Mouse (Mus musculus) midbrain, postnatal 0 days (tissue): Measurements from ENCODE around the gene Vmn2r114. TPM values are rescaled to one million over a fixed set of nuclear protein-coding genes. Genes with fewer than 3 reads are reported as not detected.
"Not testable (repeated sequence)": the region's sequence is repeated elsewhere in the genome, so short reads cannot be mapped to it uniquely, and the experiment has no call there.

Source experiments
- ATAC-seq: fragments of 200-750 bp; cut with Nextera tagmentation; 2 replicates; pipeline ENCODE4 v1.8.0; 2017; ENCODE audit warnings: moderate number of reproducible peaks, mild to moderate bottlenecking, moderate TSS enrichment, moderate library complexity; ENCODE audit not compliant: low FRiP score
- DNase-seq: peaks from one replicate; pipeline ENCODE4 v3.0.0-alpha.2; 2015; ENCODE audit warnings: low spot score
- H3K27ac ChIP-seq: fragments of 300-500 bp; sonication (generic); 2 replicates; pipeline ENCODE4 v1.5.1; 2014; ENCODE audit warnings: low read depth, mild to moderate bottlenecking, low read length, mixed read lengths
- H3K27me3 ChIP-seq: fragments of 300-500 bp; sonication (generic); 2 replicates; pipeline ENCODE4 v1.6.1; 2014; ENCODE audit warnings: low read length, control low read depth, mixed read lengths; ENCODE audit not compliant: insufficient read depth
- H3K36me3 ChIP-seq: fragments of 300-500 bp; sonication (generic); 2 replicates; pipeline ENCODE4 v1.6.1; 2014; ENCODE audit warnings: low read length, control low read depth, mixed read lengths; ENCODE audit not compliant: insufficient read depth
- H3K4me1 ChIP-seq: fragments of 300-500 bp; sonication (generic); 2 replicates; pipeline ENCODE4 v1.6.1; 2014; ENCODE audit warnings: mild to moderate bottlenecking, control low read depth, antibody characterized with exemption, low read length, mixed read lengths; ENCODE audit not compliant: insufficient read depth
- H3K4me2 ChIP-seq: fragments of 300-500 bp; sonication (generic); 2 replicates; pipeline ENCODE4 v1.6.1; 2014; ENCODE audit warnings: low read depth, mild to moderate bottlenecking, low read length, mixed read lengths; ENCODE audit not compliant: poor library complexity, severe bottlenecking
- H3K4me3 ChIP-seq: fragments of 300-500 bp; sonication (generic); 2 replicates; pipeline ENCODE4 v1.5.1; 2014; ENCODE audit warnings: low read depth, mild to moderate bottlenecking, low read length, moderate library complexity
- H3K9ac ChIP-seq: fragments of 300-500 bp; sonication (generic); replicated peaks from 2 replicates; pipeline ENCODE4 v1.6.1; 2014; ENCODE audit warnings: mild to moderate bottlenecking, low read length, moderate library complexity, mixed read lengths; ENCODE audit not compliant: poor library complexity, severe bottlenecking
- H3K9me3 ChIP-seq: fragments of 300-500 bp; sonication (generic); 2 replicates; pipeline ENCODE4 v1.6.1; 2016; ENCODE audit warnings: low read length, control low read depth
- CTCF ChIP-seq: IDR thresholded peaks from 2 replicates; pipeline ENCODE4 v1.5.1; 2016; ENCODE audit warnings: antibody characterized with exemption, mild to moderate bottlenecking
- WGBS: fragments of 180-500 bp; shearing (Covaris S2); extraction: QIAGEN DNeasy Blood & Tissue Kit; methylation state at CpG from one replicate; pipeline ENCODE4 v1.1.7; 2014; 5-methylcytosine and 5-hydroxymethylcytosine counted together
- polyA plus RNA-seq: library from polyadenylated mRNA; unstranded; fragments of >200 nt; fragmentation: Nextera tagmentation; extraction: Ambion mirVana; gene quantifications from 2 replicates; pipeline ENCODE4 v1.2.1, GENCODE M21; 2015
- total RNA-seq: library from RNA; depleted of rRNA; stranded (reverse); fragments of >200 nt; gene quantifications from 2 replicates; pipeline ENCODE4 v1.2.3, GENCODE M21; 2014; rRNA removed

The Vmn2r114 gene
- total RNA-seq (not detected in 2 replicates), polyA plus RNA-seq (not detected in 2 replicates)

GRCm38 (mm10) chr17:23312437-23312836, at the start of gene Vmn2r114:
TSS of gene Vmn2r114 (minus strand) at chr17:23312537.
- WGBS = 64% methylated on average over 2 of the region's 2 CpGs
- not testable (repeated sequence) for ATAC-seq

GRCm38 (mm10) chr17:23351644-23352043, 39.3 kb upstream of the Vmn2r114 start:
- no peak overlapping the region for H3K4me2 ChIP-seq
- H3K9me3 ChIP-seq = no peaks in the 10 kb centered on the region
- no peak overlapping the region for H3K4me3 ChIP-seq
- no peak overlapping the region for H3K9ac ChIP-seq
- DNase-seq = no peak
- WGBS = 100% methylated on average over 1 of the region's 1 CpGs
- no peak for TF ChIP-seq CTCF
- no peaks in the 10 kb centered on the region for H3K4me1 ChIP-seq
- no peak for ATAC-seq
- no peaks in the 10 kb centered on the region for H3K27me3 ChIP-seq
- no peaks in the 10 kb centered on the region for H3K36me3 ChIP-seq
- H3K27ac ChIP-seq = no peak overlapping the region

More at GRCm38 (mm10) chr17:23312437-23312836, at the start of gene Vmn2r114:
- not testable (repeated sequence) for DNase-seq, H3K4me3 ChIP-seq, H3K27ac ChIP-seq, H3K4me1 ChIP-seq, H3K9ac ChIP-seq, H3K36me3 ChIP-seq, H3K27me3 ChIP-seq, H3K9me3 ChIP-seq, H3K4me2 ChIP-seq

DNA sequence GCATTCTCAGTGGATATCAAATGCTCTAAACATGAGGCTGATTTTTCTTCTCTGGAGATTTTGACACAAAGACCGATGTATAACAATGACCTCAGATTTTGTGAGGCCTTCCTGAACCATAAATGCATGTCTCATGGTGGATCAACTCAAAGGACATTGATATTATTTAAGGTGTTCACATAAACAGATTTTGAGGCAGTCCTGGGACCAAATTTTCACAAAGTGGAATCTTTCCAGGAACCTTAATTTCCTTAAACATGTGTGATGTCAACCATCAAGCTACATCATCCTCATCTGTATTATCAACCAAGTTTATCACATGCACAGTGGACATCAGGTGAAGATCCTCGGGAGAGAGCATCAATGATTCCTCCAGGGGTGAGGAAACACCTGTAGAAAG, 31.1 kb upstream of the Vmn2r114 start, which contains the start of gene Vmn2r115:
Vmn2r115 (plus strand) TSS at position 301 of the 400 bp plus-strand sequence.
- DNase-seq, H3K4me1 ChIP-seq, H3K4me3 ChIP-seq, ATAC-seq, H3K36me3 ChIP-seq, H3K27me3 ChIP-seq, H3K9me3 ChIP-seq, H3K4me2 ChIP-seq, H3K9ac ChIP-seq, H3K27ac ChIP-seq: not testable (repeated sequence)
- WGBS = 56% methylated on average over 2 of the region's 2 CpGs

DNA sequence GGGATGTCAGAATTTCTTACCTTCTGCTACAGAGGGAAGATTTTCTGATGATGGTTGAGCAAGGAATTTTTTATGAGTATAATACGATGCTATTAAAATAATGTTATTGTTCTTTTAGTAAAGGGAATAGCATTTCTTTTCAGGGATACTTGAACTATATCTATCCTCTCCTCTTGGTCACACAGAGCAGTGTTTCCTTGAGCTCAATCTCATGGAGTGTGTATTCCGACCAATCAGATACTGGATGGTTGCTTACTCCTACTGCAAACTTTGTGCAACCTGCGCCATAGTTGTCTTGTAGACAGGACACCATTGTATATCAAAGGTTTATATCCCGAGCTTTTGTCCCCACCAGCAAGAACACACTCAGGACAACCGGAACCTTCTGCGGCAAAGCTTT, 18.3 kb upstream of the Vmn2r114 start:
- H3K4me2 ChIP-seq = no peak overlapping the region
- WGBS = 73% methylated on average over 6 of the region's 6 CpGs
- no peak for TF ChIP-seq CTCF
- no peaks in the 10 kb centered on the region for H3K4me1 ChIP-seq
- no peaks in the 10 kb centered on the region for H3K36me3 ChIP-seq
- no peaks in the 10 kb centered on the region for H3K27me3 ChIP-seq
- no peak for DNase-seq
- no peak overlapping the region for H3K9ac ChIP-seq
- H3K9me3 ChIP-seq = peaks cover 7% of the 10 kb centered on the region; the same call in 1 of the 2 replicates
- no peak overlapping the region for H3K4me3 ChIP-seq
- ATAC-seq = no peak
- no peak overlapping the region for H3K27ac ChIP-seq

Other genes starting within 250 kb of the Vmn2r114 start
- 21.0 and 22.1 TPM in 2 replicates for gene Zfp40, start 119.3 kb downstream of the Vmn2r114 start, total RNA-seq
- gene Zfp40, start 119.3 kb downstream of the Vmn2r114 start, polyA plus RNA-seq = 19.8 TPM in 2 replicates
- not detected in 2 replicates for gene Vmn2r115, start 31.2 kb upstream of the Vmn2r114 start, total RNA-seq
- gene Vmn2r115, start 31.2 kb upstream of the Vmn2r114 start, polyA plus RNA-seq = not detected in 2 replicates
- gene Vmn2r116, start 72.1 kb upstream of the Vmn2r114 start, total RNA-seq = not detected in 2 replicates
- gene Vmn2r116, start 72.1 kb upstream of the Vmn2r114 start, polyA plus RNA-seq = not detected in 2 replicates
- not detected in 2 replicates for gene Vmn2r117, start 167.2 kb upstream of the Vmn2r114 start, total RNA-seq
- gene Vmn2r117, start 167.2 kb upstream of the Vmn2r114 start, polyA plus RNA-seq = not detected in 2 replicates